Mouse (Mus musculus) lung, embryonic 15.5 days (tissue): Measurements from ENCODE around the gene Serpina6. TPM values are rescaled to one million over a fixed set of nuclear protein-coding genes. Genes with fewer than 3 reads are reported as not detected.
"Not testable (repeated sequence)": the region's sequence is repeated elsewhere in the genome, so short reads cannot be mapped to it uniquely, and the experiment has no call there.

ENCODE experiments used
- ATAC-seq: fragments of 200-750 bp; cut with Nextera tagmentation; 2 replicates; pipeline ENCODE4 v1.8.0; 2017; ENCODE audit warnings: moderate number of reproducible peaks, borderline replicate concordance; ENCODE audit not compliant: low FRiP score, low TSS enrichment; ENCODE audit errors: extremely low read depth
- H3K27ac ChIP-seq: fragments of 300-500 bp; sonication (generic); 2 replicates; pipeline ENCODE4 v1.5.1; 2015; ENCODE audit warnings: moderate library complexity, mild to moderate bottlenecking, inconsistent platforms
- H3K27me3 ChIP-seq: fragments of 300-500 bp; sonication (generic); 2 replicates; pipeline ENCODE4 v1.6.1; 2015; ENCODE audit warnings: inconsistent platforms
- H3K36me3 ChIP-seq: fragments of 300-500 bp; sonication (generic); 2 replicates; pipeline ENCODE4 v1.6.1; 2015; ENCODE audit warnings: inconsistent platforms
- H3K4me1 ChIP-seq: fragments of 300-500 bp; sonication (generic); 2 replicates; pipeline ENCODE4 v1.6.1; 2015; ENCODE audit warnings: inconsistent platforms
- H3K4me2 ChIP-seq: fragments of 300-500 bp; sonication (generic); 2 replicates; pipeline ENCODE4 v1.6.1; 2015; ENCODE audit warnings: inconsistent platforms, mild to moderate bottlenecking, moderate library complexity
- H3K4me3 ChIP-seq: fragments of 300-500 bp; sonication (generic); 2 replicates; pipeline ENCODE4 v1.5.1; 2015; ENCODE audit warnings: mild to moderate bottlenecking, inconsistent platforms
- H3K9ac ChIP-seq: fragments of 300-500 bp; sonication (generic); 2 replicates; pipeline ENCODE4 v1.6.1; 2015; ENCODE audit warnings: inconsistent platforms
- H3K9me3 ChIP-seq: fragments of 300-500 bp; sonication (generic); 2 replicates; pipeline ENCODE4 v1.6.1; 2016; ENCODE audit warnings: inconsistent platforms
- WGBS: fragments of 180-500 bp; shearing (Covaris S2); methylation state at CpG from one replicate; pipeline ENCODE4 v1.1.7; 2015; 5-methylcytosine and 5-hydroxymethylcytosine counted together
- polyA plus RNA-seq: library from polyadenylated mRNA; unstranded; fragments of >200 nt; fragmentation: Nextera tagmentation; extraction: Ambion mirVana; gene quantifications from 2 replicates; pipeline ENCODE4 v1.2.1, GENCODE M21; 2015

Gene Serpina6
- polyA plus RNA-seq, 1 experiment from 2014 or later = 1.4 TPM

DNA sequence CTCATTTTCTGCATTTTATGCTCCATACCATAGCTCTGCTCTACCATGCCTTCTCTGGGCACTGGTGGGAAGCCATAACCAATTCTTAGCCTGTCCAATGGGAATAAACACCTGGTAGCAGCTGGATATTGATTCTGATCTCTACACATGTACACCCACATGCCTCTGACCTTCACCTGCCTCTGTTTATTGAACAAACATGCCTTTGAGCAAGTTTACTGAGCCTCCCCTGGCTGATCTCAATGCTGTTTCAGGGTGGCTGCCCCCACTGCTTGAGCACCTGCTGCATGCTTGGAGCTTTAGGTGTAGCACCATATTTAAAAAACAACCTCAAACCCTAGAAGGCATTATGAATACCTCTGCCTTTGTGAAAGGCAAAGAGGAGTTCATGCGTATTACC lies 22.8 kb upstream of the Serpina6 start:
- not testable (repeated sequence) for H3K4me2 ChIP-seq, H3K4me1 ChIP-seq, H3K4me3 ChIP-seq, H3K27me3 ChIP-seq, H3K9ac ChIP-seq, ATAC-seq, H3K9me3 ChIP-seq, H3K27ac ChIP-seq, H3K36me3 ChIP-seq
- WGBS = 94% methylated on average over 1 of the region's 1 CpGs

DNA sequence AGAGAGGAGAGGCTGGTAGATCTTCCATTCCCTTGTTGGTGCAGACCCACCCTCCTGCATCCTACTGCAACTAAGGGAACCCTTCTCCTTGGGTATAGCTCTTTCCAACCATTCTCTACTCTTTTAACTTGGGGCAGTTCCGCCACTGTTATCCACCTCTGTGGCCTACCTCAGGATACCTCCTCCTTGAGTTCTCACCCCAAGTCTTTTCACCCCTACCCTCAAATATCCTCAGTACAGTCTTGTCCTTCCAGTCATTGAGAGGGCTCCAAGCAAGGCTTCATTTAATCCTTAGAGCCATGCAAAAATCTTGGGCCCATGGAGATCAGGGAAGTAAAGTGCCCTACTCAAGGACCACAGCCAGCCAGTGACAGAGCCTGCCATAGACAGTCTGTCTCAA lies 19.0 kb upstream of the Serpina6 start, which contains the start of gene Serpina16:
Serpina16 (minus strand) TSS at position 101 of the 400 bp plus-strand sequence.
- Histone ChIP-seq H3K4me2 (no peak within 1 kb of the TSS), H3K27me3 (no peaks in the 10 kb centered on the region), H3K36me3 (no peaks in the 10 kb centered on the region), H3K27ac (no peak within 1 kb of the TSS), H3K4me3 (no peak within 1 kb of the TSS), H3K9me3 (no peaks in the 10 kb centered on the region), H3K4me1 (0 out of 2 replicates have a peak, but pooled peaks cover 3% of the 10 kb centered on the region), H3K9ac (no peak within 1 kb of the TSS)
- no peak for ATAC-seq
- 92% methylated on average over 1 of the region's 1 CpGs for WGBS

DNA sequence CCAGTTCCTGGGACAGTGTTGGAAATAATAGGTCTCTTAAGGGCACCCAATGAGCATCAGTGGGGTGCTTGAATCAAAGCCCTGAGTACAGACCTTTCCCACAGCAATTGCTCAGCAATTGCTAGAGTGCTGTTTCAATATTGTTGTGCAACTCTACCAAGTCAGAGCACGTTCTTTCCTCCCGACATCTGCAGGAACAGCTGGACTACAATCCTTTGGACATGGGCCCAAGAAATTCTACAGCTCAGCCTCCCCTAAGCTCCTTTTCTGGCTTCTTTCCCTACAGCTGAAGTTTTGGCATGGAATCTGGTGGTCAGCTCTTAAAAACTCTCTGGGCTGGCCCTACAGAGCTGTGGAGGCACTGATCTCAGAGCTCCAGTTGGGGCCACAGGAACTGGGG lies 16.2 kb upstream of the Serpina6 start:
- Histone ChIP-seq H3K4me2 (no peak overlapping the region), H3K4me3 (no peak overlapping the region), H3K27ac (no peak overlapping the region), H3K27me3 (no peaks in the 10 kb centered on the region), H3K9me3 (no peaks in the 10 kb centered on the region), H3K4me1 (0 out of 2 replicates have a peak, but pooled peaks cover 11% of the 10 kb centered on the region), H3K9ac (no peak overlapping the region), H3K36me3 (no peaks in the 10 kb centered on the region)
- WGBS = 47% methylated on average over 2 of the region's 2 CpGs
- ATAC-seq = peak; percentile 41; the same call in 1 of the 2 replicates

DNA sequence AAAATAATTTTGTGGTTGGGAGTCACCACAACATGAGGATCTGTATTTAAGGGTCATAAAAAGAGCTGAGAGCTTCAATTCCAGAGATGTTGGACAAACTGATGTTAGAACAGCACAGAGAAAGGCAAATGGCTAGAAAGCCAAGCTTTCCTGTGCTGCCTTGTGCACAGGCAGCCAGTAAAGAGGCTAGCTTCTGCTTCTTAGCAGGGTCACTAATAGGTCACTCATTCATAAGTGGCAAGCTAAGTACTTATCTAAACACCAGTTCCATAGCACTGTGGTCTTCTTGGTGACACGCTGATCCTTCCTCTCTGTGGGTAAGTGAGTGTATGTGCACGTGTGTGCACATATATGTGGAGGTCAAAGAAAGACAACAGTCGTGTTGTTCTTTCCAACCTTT lies 14.5 kb upstream of the Serpina6 start:
- Histone ChIP-seq H3K27ac (peak overlapping the region; percentile 82), H3K36me3 (no peaks in the 10 kb centered on the region), H3K27me3 (no peaks in the 10 kb centered on the region), H3K9me3 (no peaks in the 10 kb centered on the region), H3K4me2 (no peak overlapping the region), H3K4me3 (no peak overlapping the region), H3K4me1 (0 out of 2 replicates have a peak, but pooled peaks cover 11% of the 10 kb centered on the region), H3K9ac (no peak overlapping the region)
- 56% methylated on average over 3 of the region's 3 CpGs for WGBS
- peak; percentile 52 for ATAC-seq

DNA sequence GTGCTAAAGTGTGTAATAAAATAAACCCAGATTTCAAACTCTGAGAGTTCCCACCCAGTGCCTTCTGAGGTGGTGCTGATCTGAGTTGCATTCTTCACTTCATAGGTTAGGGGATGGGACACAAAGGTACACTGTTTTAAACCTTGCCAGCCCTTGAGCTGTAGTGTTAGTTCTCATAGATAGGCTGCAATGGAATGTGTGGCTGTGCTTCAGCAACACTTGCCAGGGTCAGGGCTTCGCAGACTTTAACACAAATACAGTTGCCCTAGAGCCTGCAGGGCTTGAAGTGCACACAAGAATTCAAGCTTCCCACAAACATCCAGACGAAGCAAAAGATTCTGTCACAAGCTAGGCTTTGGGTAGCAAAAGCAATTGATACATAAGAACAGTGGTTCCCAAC lies 14.0 kb upstream of the Serpina6 start:
- Histone ChIP-seq H3K27ac (peak overlapping the region; percentile 82), H3K4me2 (no peak overlapping the region), H3K27me3 (no peaks in the 10 kb centered on the region), H3K9ac (no peak overlapping the region), H3K4me3 (no peak overlapping the region), H3K36me3 (no peaks in the 10 kb centered on the region), H3K9me3 (no peaks in the 10 kb centered on the region), H3K4me1 (0 out of 2 replicates have a peak, but pooled peaks cover 11% of the 10 kb centered on the region)
- peak; percentile 81 for ATAC-seq
- 28% methylated on average over 2 of the region's 2 CpGs for WGBS

DNA sequence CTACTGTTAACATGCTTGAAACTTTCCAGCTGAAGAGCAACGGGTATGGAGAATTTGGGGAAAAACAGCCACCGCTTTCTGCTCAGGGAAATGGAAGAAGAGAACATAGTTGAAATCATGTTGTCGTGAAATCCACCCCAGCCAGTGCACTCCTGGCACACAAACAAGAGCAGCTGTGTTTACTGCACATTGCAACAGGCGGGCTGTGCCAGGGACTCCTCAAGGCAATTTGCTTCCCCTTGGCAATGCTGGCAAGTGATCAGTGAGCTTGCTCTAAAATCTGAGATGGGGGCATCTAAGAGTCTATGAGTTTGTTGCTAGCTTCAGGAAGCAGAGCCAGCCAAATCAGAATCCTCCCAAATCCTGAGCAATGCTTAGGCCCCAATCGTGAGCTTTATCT lies 13.3 kb upstream of the Serpina6 start:
- H3K9me3 ChIP-seq = no peaks in the 10 kb centered on the region
- H3K27ac ChIP-seq = peak overlapping the region; percentile 82
- no peaks in the 10 kb centered on the region for H3K36me3 ChIP-seq
- no peak overlapping the region for H3K4me3 ChIP-seq
- H3K4me1 ChIP-seq = 0 out of 2 replicates have a peak, but pooled peaks cover 11% of the 10 kb centered on the region
- ATAC-seq = no peak
- H3K27me3 ChIP-seq = no peaks in the 10 kb centered on the region
- no peak overlapping the region for H3K4me2 ChIP-seq
- WGBS = 56% methylated on average over 5 of the region's 5 CpGs
- H3K9ac ChIP-seq = no peak overlapping the region

DNA sequence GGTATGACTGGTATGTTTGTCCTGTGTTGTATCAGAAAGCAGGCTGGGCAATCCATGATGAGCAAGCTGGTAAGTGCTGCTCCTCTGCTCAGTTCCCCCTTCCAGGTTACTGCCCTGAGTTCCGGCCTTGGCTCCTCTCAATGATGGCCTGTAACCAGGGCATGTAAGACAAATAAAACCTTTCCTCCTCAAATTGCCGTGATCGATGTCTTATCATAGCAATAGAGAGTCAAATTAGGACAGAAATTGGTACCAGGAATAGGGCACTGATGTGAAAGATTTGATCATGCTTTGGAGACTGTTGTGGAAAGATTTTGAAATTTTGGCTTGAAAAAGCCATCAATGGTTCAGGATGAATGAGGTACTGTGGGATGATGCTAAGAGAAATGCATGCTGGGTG lies 8.3 kb upstream of the Serpina6 start:
- no peak for ATAC-seq
- H3K4me3 ChIP-seq = no peak overlapping the region
- H3K27ac ChIP-seq = no peak overlapping the region
- 0 out of 2 replicates have a peak, but pooled peaks cover 6% of the 10 kb centered on the region for H3K4me1 ChIP-seq
- 82% methylated on average over 3 of the region's 3 CpGs for WGBS
- no peak overlapping the region for H3K4me2 ChIP-seq
- H3K27me3 ChIP-seq = no peaks in the 10 kb centered on the region
- no peak overlapping the region for H3K9ac ChIP-seq
- no peaks in the 10 kb centered on the region for H3K9me3 ChIP-seq
- no peaks in the 10 kb centered on the region for H3K36me3 ChIP-seq

DNA sequence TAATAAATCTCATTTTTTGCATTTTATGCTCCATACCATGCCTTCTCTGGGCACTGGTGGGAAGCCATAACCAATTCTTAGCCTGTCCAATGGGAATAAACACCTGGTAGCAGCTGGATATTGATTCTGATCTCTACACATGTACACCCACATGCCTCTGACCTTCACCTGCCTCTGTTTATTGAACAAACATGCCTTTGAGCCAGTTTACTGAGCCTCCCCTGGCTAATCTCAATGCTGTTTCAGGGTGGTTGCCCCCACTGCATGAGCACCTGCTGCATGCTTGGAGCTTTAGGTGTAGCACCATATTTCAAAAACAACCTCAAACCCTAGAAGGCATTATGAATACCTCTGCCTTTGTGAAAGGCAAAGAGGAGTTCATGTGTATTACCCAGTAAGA lies 5.0 kb upstream of the Serpina6 start:
- not testable (repeated sequence) for H3K36me3 ChIP-seq, H3K4me1 ChIP-seq, H3K27ac ChIP-seq, H3K9me3 ChIP-seq, H3K4me2 ChIP-seq, ATAC-seq, H3K4me3 ChIP-seq, H3K27me3 ChIP-seq, H3K9ac ChIP-seq

DNA sequence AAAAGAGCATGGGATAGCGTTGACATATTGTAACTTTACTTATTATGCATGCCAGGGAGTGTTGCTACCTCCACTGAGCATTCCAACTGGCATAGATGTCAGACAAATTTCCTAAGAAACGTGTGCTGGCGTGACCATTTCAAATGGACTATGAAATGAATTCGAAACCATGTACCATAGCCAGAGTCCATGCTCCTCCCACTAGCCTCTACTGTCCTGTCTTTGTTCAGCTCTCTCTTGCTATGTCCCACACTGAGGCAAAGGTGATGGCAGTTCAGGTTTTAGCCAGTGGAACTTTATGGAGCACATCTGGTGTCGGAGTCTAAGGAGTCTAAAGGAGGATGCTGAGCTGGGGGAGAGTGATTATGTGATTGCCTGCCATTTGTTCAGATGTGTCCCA lies 3.1 kb upstream of the Serpina6 start:
- Histone ChIP-seq H3K27me3 (no peaks in the 10 kb centered on the region), H3K9ac (no peak overlapping the region), H3K9me3 (no peaks in the 10 kb centered on the region), H3K4me2 (no peak overlapping the region), H3K36me3 (no peaks in the 10 kb centered on the region), H3K4me1 (peaks cover 6% of the 10 kb centered on the region; the same call in 1 of the 2 replicates), H3K4me3 (no peak overlapping the region), H3K27ac (no peak overlapping the region)
- WGBS = 83% methylated on average over 5 of the region's 5 CpGs
- no peak for ATAC-seq

DNA sequence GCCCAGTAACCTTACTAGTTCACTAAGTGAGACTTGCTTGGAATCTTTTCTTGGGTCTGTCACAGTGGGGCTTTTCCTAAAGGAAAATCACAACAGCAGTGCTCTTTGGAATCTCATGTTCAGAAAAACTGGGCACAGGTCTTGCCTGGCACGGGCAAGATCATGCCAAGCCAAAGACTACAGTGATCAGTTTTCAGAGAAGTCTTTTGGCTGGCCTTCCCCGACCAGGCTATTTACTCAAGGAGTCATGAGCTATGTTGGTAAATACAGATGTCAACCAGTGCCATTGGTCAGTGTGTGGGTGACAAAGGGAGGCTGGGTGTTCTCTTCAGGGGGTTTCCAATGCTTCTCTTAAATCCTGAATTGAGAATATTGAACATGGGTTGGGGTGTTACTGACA lies 2.2 kb upstream of the Serpina6 start:
- Histone ChIP-seq H3K9me3 (no peaks in the 10 kb centered on the region), H3K4me1 (peaks cover 6% of the 10 kb centered on the region; the same call in 1 of the 2 replicates), H3K36me3 (no peaks in the 10 kb centered on the region), H3K4me3 (no peak overlapping the region), H3K9ac (no peak overlapping the region), H3K4me2 (no peak overlapping the region), H3K27me3 (no peaks in the 10 kb centered on the region), H3K27ac (no peak overlapping the region)
- ATAC-seq = no peak
- 83% methylated on average over 2 of the region's 2 CpGs for WGBS

DNA sequence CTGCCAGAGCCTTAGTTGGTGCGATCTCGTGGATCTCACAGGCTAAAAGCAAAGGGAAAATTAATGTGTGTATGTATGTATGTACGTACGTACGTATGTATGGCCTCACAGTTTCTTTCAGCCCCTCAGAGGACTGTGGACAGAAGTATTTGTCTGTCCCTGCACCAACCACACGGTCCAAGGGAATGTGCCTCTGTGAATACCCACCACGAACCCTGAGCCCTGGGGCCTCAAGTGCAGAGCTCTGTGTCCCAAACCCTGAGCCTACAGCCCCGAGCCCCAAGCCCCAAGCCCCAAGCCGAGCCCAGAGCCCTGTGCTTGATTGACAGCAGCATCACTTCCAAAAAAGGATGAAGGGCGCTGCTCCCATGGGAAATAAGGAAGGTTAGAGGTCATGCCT lies 979 bp upstream of the Serpina6 start:
- H3K27me3 ChIP-seq = no peaks in the 10 kb centered on the region
- no peaks in the 10 kb centered on the region for H3K36me3 ChIP-seq
- peaks cover 6% of the 10 kb centered on the region; the same call in 1 of the 2 replicates for H3K4me1 ChIP-seq
- H3K27ac ChIP-seq = no peak overlapping the region
- H3K9ac ChIP-seq = no peak overlapping the region
- ATAC-seq = no peak
- 73% methylated on average over 10 of the region's 10 CpGs for WGBS
- no peak overlapping the region for H3K4me3 ChIP-seq
- no peak overlapping the region for H3K4me2 ChIP-seq
- no peaks in the 10 kb centered on the region for H3K9me3 ChIP-seq

DNA sequence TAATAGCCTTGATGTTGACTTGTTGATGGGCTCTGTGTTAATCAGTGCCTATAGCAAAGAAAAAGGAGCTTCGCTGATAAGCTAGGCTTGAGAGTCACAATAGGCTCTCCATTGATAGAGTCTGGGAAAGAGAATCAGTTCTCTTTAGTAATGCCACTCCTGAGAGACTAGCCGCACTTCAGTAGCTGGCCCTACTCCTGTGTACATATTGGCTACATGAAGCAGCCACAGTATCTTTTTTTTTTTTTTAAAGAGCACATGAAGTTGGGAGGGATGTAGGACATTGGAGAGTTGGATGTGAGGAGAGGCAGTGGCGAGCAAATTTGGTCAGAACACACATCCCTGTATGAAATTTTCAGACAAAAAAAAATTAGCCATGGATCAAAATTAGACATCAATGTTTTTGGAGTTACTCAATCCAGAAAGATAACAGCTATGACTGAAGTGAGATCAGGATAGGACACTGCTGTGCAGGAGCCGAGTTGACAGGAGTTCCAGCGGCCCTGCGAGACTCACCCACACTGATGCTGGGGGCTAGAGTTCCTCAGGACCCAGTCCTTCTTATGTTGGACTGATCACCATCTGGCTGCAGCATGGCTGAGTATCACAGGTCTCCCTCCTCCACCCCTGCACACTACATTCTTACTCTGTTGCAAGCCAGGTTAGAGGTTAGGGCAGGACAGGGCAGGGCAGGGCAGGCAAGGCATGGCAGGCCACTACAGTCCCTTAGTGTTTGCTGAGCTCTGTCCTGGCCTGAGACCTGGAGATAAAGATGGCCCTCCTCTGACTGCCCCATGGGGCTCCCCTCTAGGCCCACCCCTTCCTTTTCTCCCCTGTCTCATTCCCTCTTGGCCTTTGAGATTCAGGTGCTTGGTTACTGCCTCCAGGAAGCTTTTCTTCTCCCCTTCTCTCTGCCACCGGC lies 1.6 kb downstream of the Serpina6 start:
- no peak overlapping the region for H3K4me3 ChIP-seq
- H3K9me3 ChIP-seq = no peaks in the 10 kb centered on the region
- H3K27ac ChIP-seq = no peak overlapping the region
- peak; percentile 31 for ATAC-seq
- H3K27me3 ChIP-seq = no peaks in the 10 kb centered on the region
- peaks cover 6% of the 10 kb centered on the region; the same call in 1 of the 2 replicates for H3K4me1 ChIP-seq
- no peaks in the 10 kb centered on the region for H3K36me3 ChIP-seq
- no peak overlapping the region for H3K4me2 ChIP-seq
- H3K9ac ChIP-seq = no peak overlapping the region
- 46% methylated on average over 7 of the region's 7 CpGs for WGBS
